Mouse (Mus musculus) bone marrow macrophage, adult 2 months (primary cell): ENCODE measurements around the gene Fbxl14.

ENCODE experiments used
- CTCF ChIP-seq: IDR thresholded peaks from 2 replicates; pipeline ENCODE4 v1.5.1; 2012; ENCODE audit warnings: low read depth, mild to moderate bottlenecking, low read length, moderate library complexity
- POLR2A ChIP-seq: IDR thresholded peaks from 2 replicates; pipeline ENCODE4 v1.6.1; 2012; ENCODE audit warnings: mild to moderate bottlenecking, low read depth, low read length, borderline replicate concordance

GRCm38 (mm10) chr6:119485486-119485885 is 6.0 kb downstream of the Fbxl14 start:
- TF ChIP-seq CTCF = no peak
- TF ChIP-seq POLR2A = no peak
